Mouse (Mus musculus) layer of hippocampus, adult 9-10 months (tissue): ENCODE measurements around the gene Osbpl2.
A peak's percentile ranks its signal among the peaks of the same experiment; 100 is the strongest.
"Not testable (repeated sequence)": the region's sequence is repeated elsewhere in the genome, so short reads cannot be mapped to it uniquely, and the experiment has no call there.

Experiments used
- DNase-seq: peaks from one replicate; pipeline ENCODE4 v3.0.0; 2022; ENCODE audit warnings: low spot score

Osbpl2 gene

GRCm38 (mm10) chr2:180154796-180155195, 35.7 kb downstream of the Osbpl2 start:
- DNase-seq = no peak

- DNase-seq = no peak
Observed at GRCm38 (mm10) chr2:180158627-180159026, 39.5 kb downstream of the Osbpl2 start.

- no peak for DNase-seq
Observed at GRCm38 (mm10) chr2:180165855-180166254, 46.7 kb downstream of the Osbpl2 start.

- no peak for DNase-seq
Observed at GRCm38 (mm10) chr2:180166869-180167268, 47.8 kb downstream of the Osbpl2 start.

GRCm38 (mm10) chr2:180170151-180170805, 51.2 kb downstream of the Osbpl2 start:
- DNase-seq = no peak

GRCm38 (mm10) chr2:180170806-180171521, 51.9 kb downstream of the Osbpl2 start, which contains the start of gene Adrm1:
Adrm1 (plus strand) TSS chr2:180171485.
- DNase-seq = peak; percentile 97

- DNase-seq = no peak
Observed at GRCm38 (mm10) chr2:180171522-180172070, 52.5 kb downstream of the Osbpl2 start.

- no peak for DNase-seq
Observed at GRCm38 (mm10) chr2:180172152-180172551, 53.0 kb downstream of the Osbpl2 start.

- DNase-seq = no peak
Observed at GRCm38 (mm10) chr2:180173163-180173562, 54.1 kb downstream of the Osbpl2 start.

- DNase-seq = not testable (repeated sequence)
Observed at GRCm38 (mm10) chr2:180173711-180174110, 54.6 kb downstream of the Osbpl2 start.

GRCm38 (mm10) chr2:180174121-180174520, 55.0 kb downstream of the Osbpl2 start:
- no peak for DNase-seq

GRCm38 (mm10) chr2:180175725-180176124, 56.6 kb downstream of the Osbpl2 start:
- no peak for DNase-seq

GRCm38 (mm10) chr2:180181542-180181941, 62.4 kb downstream of the Osbpl2 start:
- no peak for DNase-seq

GRCm38 (mm10) chr2:180184011-180184751, 65.1 kb downstream of the Osbpl2 start:
- no peak for DNase-seq

- DNase-seq = no peak
Observed at GRCm38 (mm10) chr2:180184752-180185109, 65.6 kb downstream of the Osbpl2 start.

- DNase-seq = no peak
Observed at GRCm38 (mm10) chr2:180185686-180186085, 66.6 kb downstream of the Osbpl2 start.

GRCm38 (mm10) chr2:180187362-180187761, 68.3 kb downstream of the Osbpl2 start:
- no peak for DNase-seq

- no peak for DNase-seq
Observed at GRCm38 (mm10) chr2:180196610-180197322, 77.7 kb downstream of the Osbpl2 start.

GRCm38 (mm10) chr2:180197323-180198037, 78.4 kb downstream of the Osbpl2 start:
- DNase-seq = no peak

GRCm38 (mm10) chr2:180198782-180199181, 79.7 kb downstream of the Osbpl2 start:
- DNase-seq = no peak

GRCm38 (mm10) chr2:180200681-180201080, 81.6 kb downstream of the Osbpl2 start:
- no peak for DNase-seq
